Mouse (Mus musculus): Measurements from ENCODE around the gene Prnd. TPM values are rescaled to one million over a fixed set of nuclear protein-coding genes. Genes with fewer than 3 reads are reported as not detected.

Prnd gene
- polyA plus RNA-seq, 1 experiment from 2014 or later: 8.1 TPM

DNA sequence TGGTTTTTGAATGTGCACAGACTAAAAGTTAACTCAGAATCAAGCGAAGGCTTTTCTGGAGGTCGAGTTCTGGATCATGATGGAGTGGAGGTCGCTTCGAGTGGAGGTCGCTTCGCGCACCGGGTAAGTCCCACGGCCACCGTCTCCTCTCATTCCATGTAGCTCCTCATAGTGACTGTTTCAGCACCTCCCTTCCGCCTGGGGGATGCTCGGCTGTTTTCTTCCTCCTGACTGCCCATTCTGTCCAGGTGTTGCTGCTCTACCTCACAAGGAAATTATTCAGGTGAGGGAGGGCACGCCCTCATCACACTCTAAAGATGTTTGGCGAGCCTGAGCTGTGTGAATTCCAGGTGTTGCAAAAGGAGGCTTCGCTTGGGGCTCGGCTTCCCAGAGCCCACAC is 4.3 kb upstream of the Prnd start:
- no peak overlapping the region for H3K27ac ChIP-seq (ENCODE audit: low read depth, low read length)
- no peaks in the 10 kb centered on the region for H3K9me3 ChIP-seq (ENCODE audit: control insufficient read depth, low read length)
- no peaks in the 10 kb centered on the region for H3K4me1 ChIP-seq (ENCODE audit: control insufficient read depth, insufficient read depth, low read depth, low read length)
- no peaks in the 10 kb centered on the region; the same call in 1 of the 2 replicates for H3K27me3 ChIP-seq (replicated peaks; ENCODE audit: control insufficient read depth, insufficient read depth, low read length)
- H3K4me3 ChIP-seq (ENCODE audit: low read length): no peak overlapping the region
- ATAC-seq: no peak
- no peak overlapping the region for H3K4me2 ChIP-seq (ENCODE audit: low read length)
- WGBS: 92% methylated on average over 16 of the region's 16 CpGs
- no peak overlapping the region for H3K9ac ChIP-seq (ENCODE audit: low read depth, low read length)
- H3K36me3 ChIP-seq (ENCODE audit: control insufficient read depth, insufficient read depth, low read length): no peaks in the 10 kb centered on the region

DNA sequence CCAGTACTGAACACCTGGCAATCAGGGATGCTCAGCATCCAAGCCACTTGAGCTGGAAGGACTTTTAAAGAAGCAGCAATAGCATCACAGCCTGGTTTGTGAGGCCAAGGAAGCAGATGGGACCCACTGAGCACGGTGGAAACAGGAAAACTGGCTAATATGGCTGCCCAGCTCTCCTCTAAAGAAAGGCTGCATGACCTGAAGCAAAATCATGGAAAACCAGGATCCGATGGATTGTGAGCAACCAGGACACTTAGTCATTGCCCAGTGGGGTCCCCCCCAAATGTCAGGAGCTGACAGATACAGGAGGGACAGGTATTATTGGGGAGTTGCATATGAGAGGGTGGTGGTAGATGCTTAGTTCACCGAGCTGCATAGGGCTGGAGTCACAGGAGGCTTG is 2.5 kb upstream of the Prnd start:
- Histone ChIP-seq H3K4me2 (ENCODE audit: low read length) (no peak overlapping the region), H3K27me3 (replicated peaks; ENCODE audit: control insufficient read depth, insufficient read depth, low read length) (peaks cover 6% of the 10 kb centered on the region), H3K9me3 (ENCODE audit: control insufficient read depth, low read length) (no peaks in the 10 kb centered on the region), H3K9ac (ENCODE audit: low read depth, low read length) (no peak overlapping the region), H3K36me3 (ENCODE audit: control insufficient read depth, insufficient read depth, low read length) (no peaks in the 10 kb centered on the region), H3K4me3 (ENCODE audit: low read length) (no peak overlapping the region), H3K27ac (ENCODE audit: low read depth, low read length) (no peak overlapping the region), H3K4me1 (ENCODE audit: control insufficient read depth, insufficient read depth, low read depth, low read length) (peaks cover 5% of the 10 kb centered on the region; the same call in 1 of the 2 replicates)
- WGBS: 85% methylated on average over 3 of the region's 3 CpGs
- no peak for ATAC-seq

DNA sequence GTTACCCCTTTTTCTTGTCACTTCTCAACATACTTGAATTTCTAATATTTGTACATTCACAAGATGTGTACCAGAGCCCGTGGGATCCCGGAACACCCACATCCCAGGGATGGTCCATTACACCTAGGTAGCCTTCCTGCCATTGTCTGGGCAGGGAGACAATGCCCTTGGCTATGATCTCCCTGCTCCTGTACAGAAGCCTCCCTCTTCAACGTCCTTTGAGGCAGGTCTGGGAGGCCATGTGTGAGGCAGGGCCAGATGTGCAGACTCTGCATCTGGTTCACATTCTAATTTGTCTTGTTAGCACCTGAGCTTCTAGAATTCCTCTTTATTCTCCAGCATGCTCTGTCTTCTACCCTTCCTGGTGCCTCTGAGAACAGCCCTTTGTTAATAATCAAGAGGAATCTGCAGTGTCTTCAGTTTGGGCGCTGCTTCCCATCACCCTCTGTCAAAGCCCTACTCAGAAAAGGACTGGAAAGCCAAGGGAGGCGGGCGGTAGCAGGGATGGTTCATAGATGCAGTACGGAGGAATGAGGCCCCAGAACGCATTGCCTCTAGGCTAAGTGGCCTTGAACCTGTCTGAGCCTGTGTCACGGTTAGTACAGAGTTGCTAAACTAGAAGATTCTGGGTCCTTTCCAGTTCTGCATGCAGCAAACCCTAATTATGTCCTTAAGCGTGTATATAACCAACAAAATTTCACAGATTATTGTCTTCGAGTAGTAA is 1.6 kb upstream of the Prnd start:
- Histone ChIP-seq H3K4me2 (ENCODE audit: low read length) (no peak overlapping the region), H3K9ac (ENCODE audit: low read depth, low read length) (no peak overlapping the region), H3K9me3 (ENCODE audit: control insufficient read depth, low read length) (no peaks in the 10 kb centered on the region), H3K27me3 (replicated peaks; ENCODE audit: control insufficient read depth, insufficient read depth, low read length) (peaks cover 8% of the 10 kb centered on the region), H3K4me1 (ENCODE audit: control insufficient read depth, insufficient read depth, low read depth, low read length) (peaks cover 5% of the 10 kb centered on the region; the same call in 1 of the 2 replicates), H3K36me3 (ENCODE audit: control insufficient read depth, insufficient read depth, low read length) (no peaks in the 10 kb centered on the region), H3K4me3 (ENCODE audit: low read length) (no peak overlapping the region), H3K27ac (ENCODE audit: low read depth, low read length) (no peak overlapping the region)
- WGBS: 78% methylated on average over 11 of the region's 11 CpGs
- no peak for ATAC-seq

DNA sequence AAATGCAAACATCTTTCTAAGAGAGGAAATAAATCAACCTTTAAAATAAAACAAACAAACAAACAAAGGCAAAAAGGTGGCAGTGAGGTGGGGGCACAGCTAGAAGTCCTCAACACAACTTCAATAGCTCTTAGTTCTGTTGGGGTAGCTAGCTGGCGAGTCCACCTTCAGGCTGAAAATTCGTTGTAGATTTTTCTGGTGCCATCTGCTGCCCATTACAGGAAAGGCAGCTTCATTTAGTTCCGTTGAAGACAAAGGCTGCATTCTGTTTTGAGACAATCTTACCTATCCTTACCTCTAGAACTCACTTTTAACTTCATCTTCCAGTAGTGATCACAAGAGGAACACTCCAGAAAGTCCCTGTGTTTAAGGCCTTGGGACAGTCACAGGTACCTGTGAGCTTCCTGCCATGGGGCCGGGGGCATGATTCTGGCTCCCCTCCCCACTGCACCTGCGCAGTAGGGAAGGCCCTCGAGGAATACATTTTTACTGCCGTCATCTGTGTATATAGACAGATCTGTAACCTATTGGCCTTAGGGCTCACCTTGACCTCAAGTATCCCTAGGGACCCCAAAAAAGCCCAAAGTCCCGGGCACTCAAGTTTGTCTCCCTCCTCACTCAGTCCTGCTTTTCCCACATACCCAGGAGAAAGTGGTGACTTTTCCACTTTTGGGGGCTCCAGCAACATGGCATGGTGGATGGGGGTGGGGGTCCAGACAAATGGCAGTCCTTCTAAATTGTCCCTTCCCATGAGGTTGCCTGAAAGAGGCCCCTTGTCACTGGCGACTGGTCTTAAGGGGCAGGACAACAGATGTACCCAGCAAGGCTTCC is 679 bp upstream of the Prnd start:
- Histone ChIP-seq H3K36me3 (ENCODE audit: control insufficient read depth, insufficient read depth, low read length) (no peaks in the 10 kb centered on the region), H3K4me1 (ENCODE audit: control insufficient read depth, insufficient read depth, low read depth, low read length) (peaks cover 7% of the 10 kb centered on the region; the same call in 1 of the 2 replicates), H3K27ac (ENCODE audit: low read depth, low read length) (no peak overlapping the region), H3K9ac (ENCODE audit: low read depth, low read length) (no peak overlapping the region), H3K4me2 (ENCODE audit: low read length) (no peak overlapping the region), H3K4me3 (ENCODE audit: low read length) (no peak overlapping the region), H3K27me3 (replicated peaks; ENCODE audit: control insufficient read depth, insufficient read depth, low read length) (peaks cover 11% of the 10 kb centered on the region), H3K9me3 (ENCODE audit: control insufficient read depth, low read length) (no peaks in the 10 kb centered on the region)
- 49% methylated on average over 9 of the region's 9 CpGs for WGBS
- ATAC-seq: peak; percentile 37

DNA sequence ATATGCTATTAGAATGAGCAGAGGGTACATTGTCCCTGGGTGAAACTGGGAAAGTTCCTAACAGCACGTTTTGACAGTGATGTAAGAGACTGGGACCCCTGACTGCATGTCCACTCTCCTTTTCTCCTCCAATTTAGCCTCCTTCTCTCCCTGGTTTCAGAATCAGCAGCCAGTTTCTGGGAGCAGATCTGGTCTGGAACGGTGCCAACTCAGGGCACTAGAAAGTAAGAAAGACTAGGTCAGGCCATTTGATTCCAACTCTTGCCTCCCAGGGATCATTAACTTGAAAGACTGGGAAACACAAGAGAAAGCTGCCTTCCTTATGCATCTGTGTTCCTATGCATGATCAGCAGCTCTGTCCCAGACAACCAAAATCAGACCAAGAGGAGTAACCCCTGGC is 1.8 kb downstream of the Prnd start:
- no peak for ATAC-seq
- Histone ChIP-seq H3K4me2 (ENCODE audit: low read length) (no peak overlapping the region; the same call in 1 of the 2 replicates), H3K27me3 (replicated peaks; ENCODE audit: control insufficient read depth, insufficient read depth, low read length) (peaks cover 11% of the 10 kb centered on the region), H3K9ac (ENCODE audit: low read depth, low read length) (no peak overlapping the region), H3K4me1 (ENCODE audit: control insufficient read depth, insufficient read depth, low read depth, low read length) (peaks cover 9% of the 10 kb centered on the region; the same call in 1 of the 2 replicates), H3K9me3 (ENCODE audit: control insufficient read depth, low read length) (no peaks in the 10 kb centered on the region), H3K36me3 (ENCODE audit: control insufficient read depth, insufficient read depth, low read length) (no peaks in the 10 kb centered on the region), H3K27ac (ENCODE audit: low read depth, low read length) (no peak overlapping the region), H3K4me3 (ENCODE audit: low read length) (no peak overlapping the region)
- WGBS: 44% methylated on average over 2 of the region's 2 CpGs

DNA sequence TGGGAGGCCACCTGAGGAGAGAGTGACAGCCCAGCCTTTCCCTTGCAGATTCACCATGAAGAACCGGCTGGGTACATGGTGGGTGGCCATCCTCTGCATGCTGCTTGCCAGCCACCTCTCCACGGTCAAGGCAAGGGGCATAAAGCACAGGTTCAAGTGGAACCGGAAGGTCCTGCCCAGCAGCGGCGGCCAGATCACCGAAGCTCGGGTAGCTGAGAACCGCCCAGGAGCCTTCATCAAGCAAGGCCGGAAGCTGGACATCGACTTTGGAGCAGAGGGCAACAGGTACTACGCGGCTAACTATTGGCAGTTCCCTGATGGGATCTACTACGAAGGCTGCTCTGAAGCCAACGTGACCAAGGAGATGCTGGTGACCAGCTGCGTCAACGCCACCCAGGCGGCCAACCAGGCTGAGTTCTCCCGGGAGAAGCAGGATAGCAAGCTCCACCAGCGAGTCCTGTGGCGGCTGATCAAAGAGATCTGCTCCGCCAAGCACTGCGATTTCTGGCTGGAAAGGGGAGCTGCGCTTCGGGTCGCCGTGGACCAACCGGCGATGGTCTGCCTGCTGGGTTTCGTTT is 2.4 kb downstream of the Prnd start:
- no peak overlapping the region for H3K27ac ChIP-seq (ENCODE audit: low read depth, low read length)
- H3K4me1 ChIP-seq (ENCODE audit: control insufficient read depth, insufficient read depth, low read depth, low read length): peaks cover 9% of the 10 kb centered on the region; the same call in 1 of the 2 replicates
- no peak for ATAC-seq
- peak overlapping the region; percentile 50 for H3K4me2 ChIP-seq (ENCODE audit: low read length)
- no peaks in the 10 kb centered on the region for H3K36me3 ChIP-seq (ENCODE audit: control insufficient read depth, insufficient read depth, low read length)
- 0 out of 2 replicates have a peak overlapping the region, but pooled peaks have one; percentile 17 for H3K9ac ChIP-seq (ENCODE audit: low read depth, low read length)
- no peaks in the 10 kb centered on the region for H3K9me3 ChIP-seq (ENCODE audit: control insufficient read depth, low read length)
- 23% methylated on average over 29 of the region's 29 CpGs for WGBS
- peaks cover 11% of the 10 kb centered on the region for H3K27me3 ChIP-seq (replicated peaks; ENCODE audit: control insufficient read depth, insufficient read depth, low read length)
- peak overlapping the region; percentile 26 for H3K4me3 ChIP-seq (ENCODE audit: low read length)

DNA sequence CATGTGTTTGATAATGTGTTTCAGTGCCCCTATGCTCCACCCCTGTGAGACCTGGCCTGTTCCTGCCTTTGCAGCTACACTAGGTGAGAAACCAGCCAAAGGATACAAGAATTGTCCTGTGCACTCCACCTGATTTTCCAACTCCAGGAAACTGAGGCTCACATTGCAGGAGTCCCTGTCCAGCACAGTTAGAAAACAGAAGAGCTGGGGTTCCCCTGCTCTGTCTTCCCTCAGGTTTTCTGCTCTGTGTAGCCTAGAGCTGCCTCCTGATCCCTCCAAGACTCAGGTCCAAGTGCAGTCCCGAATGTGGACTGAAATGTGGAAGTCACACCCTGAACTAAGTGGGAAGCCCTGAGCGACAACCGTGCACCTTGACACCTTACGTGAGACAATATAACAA is 3.0 kb downstream of the Prnd start:
- 89% methylated on average over 4 of the region's 4 CpGs for WGBS

DNA sequence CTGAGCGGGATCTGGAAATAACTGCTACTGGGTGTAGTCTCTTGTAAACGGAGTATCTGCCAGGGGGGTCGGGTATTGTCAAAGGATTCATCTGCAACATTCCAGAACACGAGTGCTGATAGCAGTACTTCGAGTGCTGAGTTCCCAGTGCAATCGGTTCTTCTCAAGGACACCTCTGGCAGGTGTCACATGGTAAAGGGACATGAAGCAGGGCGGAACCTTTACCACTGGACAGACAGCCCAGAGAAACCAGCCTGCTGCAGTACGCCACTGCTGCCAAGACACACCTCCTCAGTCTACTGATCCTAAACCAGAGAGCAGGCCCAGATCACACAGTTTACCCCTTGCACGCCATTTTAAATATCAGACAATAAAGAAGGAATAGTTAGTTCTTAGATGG is 4.2 kb downstream of the Prnd start:
- no peaks in the 10 kb centered on the region for H3K9me3 ChIP-seq (ENCODE audit: control insufficient read depth, low read length)
- peaks cover 11% of the 10 kb centered on the region for H3K27me3 ChIP-seq (replicated peaks; ENCODE audit: control insufficient read depth, insufficient read depth, low read length)
- peak overlapping the region; percentile 42 for H3K4me3 ChIP-seq (ENCODE audit: low read length)
- H3K4me2 ChIP-seq (ENCODE audit: low read length): peak overlapping the region; percentile 65
- no peak overlapping the region for H3K9ac ChIP-seq (ENCODE audit: low read depth, low read length)
- no peaks in the 10 kb centered on the region for H3K36me3 ChIP-seq (ENCODE audit: control insufficient read depth, insufficient read depth, low read length)
- peak; percentile 51 for ATAC-seq
- peaks cover 9% of the 10 kb centered on the region; the same call in 1 of the 2 replicates for H3K4me1 ChIP-seq (ENCODE audit: control insufficient read depth, insufficient read depth, low read depth, low read length)
- no peak overlapping the region for H3K27ac ChIP-seq (ENCODE audit: low read depth, low read length)
- WGBS: 70% methylated on average over 9 of the region's 9 CpGs

More for the DNA sequence above, 3.0 kb downstream of the Prnd start:
- Histone ChIP-seq H3K27ac (ENCODE audit: low read depth, low read length) (no peak overlapping the region), H3K4me3 (ENCODE audit: low read length) (no peak overlapping the region), H3K4me1 (ENCODE audit: control insufficient read depth, insufficient read depth, low read depth, low read length) (peaks cover 9% of the 10 kb centered on the region; the same call in 1 of the 2 replicates), H3K36me3 (ENCODE audit: control insufficient read depth, insufficient read depth, low read length) (no peaks in the 10 kb centered on the region), H3K27me3 (replicated peaks; ENCODE audit: control insufficient read depth, insufficient read depth, low read length) (peaks cover 11% of the 10 kb centered on the region), H3K9me3 (ENCODE audit: control insufficient read depth, low read length) (no peaks in the 10 kb centered on the region), H3K9ac (ENCODE audit: low read depth, low read length) (no peak overlapping the region), H3K4me2 (ENCODE audit: low read length) (peak overlapping the region; percentile 50; the same call in 1 of the 2 replicates)
- ATAC-seq: no peak

DNA sequence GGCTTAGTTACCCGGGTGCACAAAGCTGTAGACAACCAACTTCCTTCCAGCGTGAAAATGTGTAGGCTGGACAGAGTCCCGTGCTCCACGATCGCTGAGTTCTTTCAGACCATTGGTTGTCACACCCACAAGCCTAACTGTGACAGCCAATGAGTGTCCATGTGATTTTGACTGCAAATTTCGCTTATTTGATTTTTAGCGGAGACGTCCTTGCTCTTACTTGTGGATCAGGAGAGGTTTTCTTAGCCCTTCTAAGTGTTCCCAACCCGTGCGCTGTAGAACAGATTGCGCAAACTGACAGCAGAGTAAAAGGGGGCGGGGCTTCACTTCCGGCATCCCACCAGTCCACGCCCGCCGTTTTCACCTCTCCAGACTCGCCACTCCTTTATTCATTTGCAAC is 4.6 kb downstream of the Prnd start:
- H3K27ac ChIP-seq (ENCODE audit: low read depth, low read length): no peak overlapping the region
- peak overlapping the region; percentile 42 for H3K4me3 ChIP-seq (ENCODE audit: low read length)
- H3K27me3 ChIP-seq (replicated peaks; ENCODE audit: control insufficient read depth, insufficient read depth, low read length): peaks cover 11% of the 10 kb centered on the region
- peak overlapping the region; percentile 65 for H3K4me2 ChIP-seq (ENCODE audit: low read length)
- peaks cover 9% of the 10 kb centered on the region; the same call in 1 of the 2 replicates for H3K4me1 ChIP-seq (ENCODE audit: control insufficient read depth, insufficient read depth, low read depth, low read length)
- ATAC-seq: peak; percentile 79
- WGBS: 5% methylated on average over 17 of the region's 17 CpGs
- no peaks in the 10 kb centered on the region for H3K36me3 ChIP-seq (ENCODE audit: control insufficient read depth, insufficient read depth, low read length)
- no peaks in the 10 kb centered on the region for H3K9me3 ChIP-seq (ENCODE audit: control insufficient read depth, low read length)
- no peak overlapping the region for H3K9ac ChIP-seq (ENCODE audit: low read depth, low read length)

Measured in hindbrain, embryonic 16.5 days (tissue).